Mouse (Mus musculus): ENCODE results near the gene Prim1. TPM values are rescaled to one million over a fixed set of nuclear protein-coding genes. Genes with fewer than 3 reads are reported as not detected.

The Prim1 gene
- 0.87 and 1.6 TPM in 2 replicates for polyA plus RNA-seq (2012; rRNA removed; ENCODE audit: low replicate concordance)

GRCm38 (mm10) chr10:128015068-128015934, at the start of gene Prim1:
TSS of gene Prim1 (plus strand) at chr10:128015168.

DNA sequence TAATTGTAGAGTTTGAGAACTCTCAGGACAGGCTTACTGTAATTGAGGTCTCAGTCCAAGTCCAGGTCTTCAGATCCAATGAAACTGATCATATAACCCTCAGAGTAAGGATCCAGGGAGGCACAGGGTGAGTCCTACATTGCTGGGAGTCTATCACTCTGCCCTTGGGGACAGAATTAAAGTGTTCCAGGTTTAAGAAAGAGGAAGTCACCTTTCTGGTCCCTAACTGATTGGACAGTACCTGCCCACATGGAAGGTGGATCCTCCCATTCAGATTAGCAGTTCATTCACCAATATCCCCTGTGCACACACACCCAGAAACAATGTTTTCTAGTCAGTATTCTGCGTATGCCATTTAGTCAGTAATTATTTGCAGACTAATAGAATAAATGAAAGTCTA, 7.5 kb upstream of the Prim1 start, which contains the start of gene Hsd17b6:
Gene Hsd17b6 (minus strand): TSS at position 166 of the 400 bp plus-strand sequence.

GRCm38 (mm10) chr10:128058601-128059151, 43.7 kb downstream of the Prim1 start, which contains the start of gene Ptges3:
TSS of gene Ptges3 (plus strand) at chr10:128058954.

Other genes with a start within 250 kb of the Prim1 start
- gene Rdh9, start 238.8 kb upstream of the Prim1 start, polyA plus RNA-seq (2012; rRNA removed; ENCODE audit: low replicate concordance) = 3.4 and 31.0 TPM in 2 replicates
- 2.1 and 3.5 TPM in 2 replicates for gene Rdh16, start 214.0 kb upstream of the Prim1 start, polyA plus RNA-seq (2012; rRNA removed; ENCODE audit: low replicate concordance)
- gene Rdh19, start 165.2 kb upstream of the Prim1 start, polyA plus RNA-seq (2012; rRNA removed; ENCODE audit: low replicate concordance) = not detected in 2 replicates
- 2.6 and 5.4 TPM in 2 replicates for gene Rdh16f2, start 148.7 kb upstream of the Prim1 start, polyA plus RNA-seq (2012; rRNA removed; ENCODE audit: low replicate concordance)
- gene Rdh7, start 126.4 kb upstream of the Prim1 start, polyA plus RNA-seq (2012; rRNA removed; ENCODE audit: low replicate concordance) = 40.9 and 82.5 TPM in 2 replicates
- 0.15 and 0.32 TPM in 2 replicates for gene Sdr9c7, start 116.7 kb upstream of the Prim1 start, polyA plus RNA-seq (2012; rRNA removed; ENCODE audit: low replicate concordance)
- gene Hsd17b6, start 7.6 kb upstream of the Prim1 start, polyA plus RNA-seq (2012; rRNA removed; ENCODE audit: low replicate concordance) = 33.8 and 58.5 TPM in 2 replicates
- gene Naca, start 20.4 kb downstream of the Prim1 start, polyA plus RNA-seq (2012; rRNA removed; ENCODE audit: low replicate concordance) = 82.6 and 172 TPM in 2 replicates
- gene Ptges3, start 43.8 kb downstream of the Prim1 start, polyA plus RNA-seq (2012; rRNA removed; ENCODE audit: low replicate concordance) = 37.4 and 83.8 TPM in 2 replicates
- gene Atp5b, start 68.1 kb downstream of the Prim1 start, polyA plus RNA-seq (2012; rRNA removed; ENCODE audit: low replicate concordance) = 6,260 and 7,330 TPM in 2 replicates
- gene Baz2a, start 76.4 kb downstream of the Prim1 start, polyA plus RNA-seq (2012; rRNA removed; ENCODE audit: low replicate concordance) = 18.9 and 20.4 TPM in 2 replicates
- 38.0 and 39.4 TPM in 2 replicates for gene Rbms2, start 165.1 kb downstream of the Prim1 start, polyA plus RNA-seq (2012; rRNA removed; ENCODE audit: low replicate concordance)
- gene Gls2, start 179.3 kb downstream of the Prim1 start, polyA plus RNA-seq (2012; rRNA removed; ENCODE audit: low replicate concordance) = 8.7 and 12.3 TPM in 2 replicates
- gene Spryd4, start 196.6 kb downstream of the Prim1 start, polyA plus RNA-seq (2012; rRNA removed; ENCODE audit: low replicate concordance) = 8.0 and 8.8 TPM in 2 replicates
- not detected in 2 replicates for gene Mip, start 210.7 kb downstream of the Prim1 start, polyA plus RNA-seq (2012; rRNA removed; ENCODE audit: low replicate concordance)
- gene Timeless, start 216.9 kb downstream of the Prim1 start, polyA plus RNA-seq (2012; rRNA removed; ENCODE audit: low replicate concordance) = 1.1 and 1.8 TPM in 2 replicates
- gene Apon, start 238.9 kb downstream of the Prim1 start, polyA plus RNA-seq (2012; rRNA removed; ENCODE audit: low replicate concordance) = not detected in 2 replicates